Mouse (Mus musculus) embryonic facial prominence, embryonic 13.5 days (tissue): Measurements from ENCODE around the gene Heatr1. TPM values are rescaled to one million over a fixed set of nuclear protein-coding genes. Genes with fewer than 3 reads are reported as not detected.
"Not testable (repeated sequence)": the region's sequence is repeated elsewhere in the genome, so short reads cannot be mapped to it uniquely, and the experiment has no call there.

ENCODE experiments used
- ATAC-seq: fragments of 200-750 bp; cut with Nextera tagmentation; 2 replicates; pipeline ENCODE4 v1.8.0; 2017; ENCODE audit warnings: low read depth; ENCODE audit not compliant: insufficient number of reproducible peaks, insufficient read depth, low FRiP score, low TSS enrichment
- H3K27ac ChIP-seq: fragments of 300-500 bp; sonication (generic); 2 replicates; pipeline ENCODE4 v1.5.1; 2015; ENCODE audit warnings: moderate library complexity, mild to moderate bottlenecking, inconsistent platforms
- H3K27me3 ChIP-seq: fragments of 300-500 bp; sonication (generic); 2 replicates; pipeline ENCODE4 v1.6.1; 2015; ENCODE audit warnings: mild to moderate bottlenecking, inconsistent platforms
- H3K36me3 ChIP-seq: fragments of 300-500 bp; sonication (generic); 2 replicates; pipeline ENCODE4 v1.6.1; 2015; ENCODE audit warnings: mild to moderate bottlenecking, inconsistent platforms
- H3K4me1 ChIP-seq: fragments of 300-500 bp; sonication (generic); 2 replicates; pipeline ENCODE4 v1.6.1; 2015; ENCODE audit warnings: inconsistent platforms
- H3K4me2 ChIP-seq: fragments of 300-500 bp; sonication (generic); 2 replicates; pipeline ENCODE4 v1.6.1; 2015; ENCODE audit warnings: moderate library complexity, mild to moderate bottlenecking, inconsistent platforms
- H3K4me3 ChIP-seq: fragments of 300-500 bp; sonication (generic); 2 replicates; pipeline ENCODE4 v1.5.1; 2015; ENCODE audit warnings: mild to moderate bottlenecking, inconsistent platforms
- H3K9ac ChIP-seq: fragments of 300-500 bp; sonication (generic); 2 replicates; pipeline ENCODE4 v1.6.1; 2015; ENCODE audit warnings: mild to moderate bottlenecking, inconsistent platforms
- H3K9me3 ChIP-seq: fragments of 300-500 bp; sonication (generic); 2 replicates; pipeline ENCODE4 v1.6.1; 2016; ENCODE audit warnings: inconsistent platforms
- WGBS: fragments of 180-500 bp; shearing (Covaris S2); methylation state at CpG from one replicate; pipeline ENCODE4 v1.1.7; 2015; ENCODE audit warnings: mixed read lengths; 5-methylcytosine and 5-hydroxymethylcytosine counted together
- polyA plus RNA-seq: library from polyadenylated mRNA; unstranded; fragments of >200 nt; fragmentation: Nextera tagmentation; extraction: Ambion mirVana; gene quantifications from 2 replicates; pipeline ENCODE4 v1.2.1, GENCODE M21; 2015

Gene Heatr1
- polyA plus RNA-seq, 1 experiment from 2014 or later = 20.1 TPM

GRCm38 (mm10) chr13:12456711-12457110 is 61.9 kb downstream of the Heatr1 start:
- Histone ChIP-seq H3K27me3 (no peaks in the 10 kb centered on the region), H3K4me2 (no peak overlapping the region), H3K4me1 (peaks cover 4% of the 10 kb centered on the region; the same call in 1 of the 2 replicates), H3K4me3 (no peak overlapping the region), H3K27ac (no peak overlapping the region), H3K9me3 (no peaks in the 10 kb centered on the region), H3K9ac (no peak overlapping the region), H3K36me3 (peaks cover 7% of the 10 kb centered on the region)
- 74% methylated on average over 7 of the region's 7 CpGs for WGBS
- no peak for ATAC-seq

- Histone ChIP-seq H3K9ac (peak overlapping the region; percentile 84), H3K4me1 (peaks cover 7% of the 10 kb centered on the region; the same call in 1 of the 2 replicates), H3K36me3 (peaks cover 7% of the 10 kb centered on the region; the same call in 1 of the 2 replicates), H3K4me3 (peak overlapping the region; percentile 77), H3K4me2 (peak overlapping the region; percentile 82), H3K27ac (peak overlapping the region; percentile 72; the same call in 1 of the 2 replicates), H3K9me3 (no peaks in the 10 kb centered on the region), H3K27me3 (no peaks in the 10 kb centered on the region)
- 3% methylated on average over 8 of the region's 8 CpGs for WGBS
- no peak for ATAC-seq
Measured at GRCm38 (mm10) chr13:12460443-12460842, 65.6 kb downstream of the Heatr1 start.

DNA sequence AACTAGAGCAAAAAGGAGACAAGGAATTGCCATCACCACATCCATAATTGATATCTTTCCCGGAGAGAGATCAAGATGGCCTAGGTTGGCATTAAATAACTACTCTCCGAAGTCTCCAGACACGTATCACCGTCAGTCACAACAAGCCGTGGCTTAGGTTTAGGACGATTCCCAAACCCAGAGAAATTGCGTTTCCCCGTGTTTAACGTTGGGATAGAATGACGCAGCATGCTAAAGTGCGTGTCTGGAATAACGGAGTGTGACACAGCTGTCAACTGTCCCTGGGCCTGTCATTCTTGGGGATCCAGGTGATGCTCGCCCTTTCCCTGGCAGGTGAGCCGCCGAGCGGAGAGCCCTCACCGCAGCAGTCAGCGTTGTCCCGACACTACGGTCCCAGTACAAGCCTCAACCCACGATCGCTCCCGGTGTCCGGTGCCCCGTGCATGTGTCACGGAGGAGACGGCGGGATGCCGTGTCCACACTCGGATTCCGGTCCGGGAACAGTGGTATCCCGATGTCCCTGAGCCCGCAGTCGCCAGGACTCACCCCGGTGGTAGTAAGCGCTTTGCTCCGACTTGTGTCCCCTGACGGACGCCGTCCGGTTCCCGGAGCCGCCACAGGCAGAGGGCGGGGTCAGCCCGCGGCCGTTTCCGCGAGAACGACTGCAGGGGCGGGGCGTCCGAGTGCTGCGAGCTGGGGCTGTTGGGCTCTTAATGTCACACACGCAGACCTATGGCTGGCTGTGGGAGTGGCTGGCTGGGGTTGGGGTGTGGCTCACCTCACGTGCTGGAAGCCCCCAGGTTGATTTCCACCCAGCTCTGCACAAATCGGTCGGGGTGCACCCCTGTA is 66.3 kb downstream of the Heatr1 start:
- Histone ChIP-seq H3K4me3 (peak overlapping the region; percentile 77), H3K36me3 (peaks cover 7% of the 10 kb centered on the region; the same call in 1 of the 2 replicates), H3K27me3 (no peaks in the 10 kb centered on the region), H3K9me3 (no peaks in the 10 kb centered on the region), H3K27ac (peak overlapping the region; percentile 72), H3K4me1 (peaks cover 7% of the 10 kb centered on the region; the same call in 1 of the 2 replicates), H3K4me2 (peak overlapping the region; percentile 82), H3K9ac (peak overlapping the region; percentile 84)
- ATAC-seq = peak; percentile 93
- WGBS = under 1% methylated on average over 59 of the region's 59 CpGs

- ATAC-seq = peak; percentile 17; the same call in 1 of the 2 replicates
- peaks cover 4% of the 10 kb centered on the region; the same call in 1 of the 2 replicates for H3K36me3 ChIP-seq
- no peaks in the 10 kb centered on the region for H3K9me3 ChIP-seq
- peaks cover 7% of the 10 kb centered on the region; the same call in 1 of the 2 replicates for H3K4me1 ChIP-seq
- no peaks in the 10 kb centered on the region for H3K27me3 ChIP-seq
- 3% methylated on average over 7 of the region's 7 CpGs for WGBS
- peak overlapping the region; percentile 84 for H3K9ac ChIP-seq
- peak overlapping the region; percentile 77 for H3K4me3 ChIP-seq
- H3K27ac ChIP-seq = no peak overlapping the region
- H3K4me2 ChIP-seq = peak overlapping the region; percentile 82
Measured at GRCm38 (mm10) chr13:12461730-12462119, 66.9 kb downstream of the Heatr1 start.

GRCm38 (mm10) chr13:12462623-12463022 is 67.8 kb downstream of the Heatr1 start:
- peaks cover 7% of the 10 kb centered on the region; the same call in 1 of the 2 replicates for H3K4me1 ChIP-seq
- no peak overlapping the region for H3K4me3 ChIP-seq
- no peak for ATAC-seq
- H3K4me2 ChIP-seq = no peak overlapping the region
- H3K9ac ChIP-seq = no peak overlapping the region
- H3K27ac ChIP-seq = no peak overlapping the region
- H3K27me3 ChIP-seq = no peaks in the 10 kb centered on the region
- no peaks in the 10 kb centered on the region for H3K9me3 ChIP-seq
- no peaks in the 10 kb centered on the region for H3K36me3 ChIP-seq
- 78% methylated on average over 4 of the region's 4 CpGs for WGBS

DNA sequence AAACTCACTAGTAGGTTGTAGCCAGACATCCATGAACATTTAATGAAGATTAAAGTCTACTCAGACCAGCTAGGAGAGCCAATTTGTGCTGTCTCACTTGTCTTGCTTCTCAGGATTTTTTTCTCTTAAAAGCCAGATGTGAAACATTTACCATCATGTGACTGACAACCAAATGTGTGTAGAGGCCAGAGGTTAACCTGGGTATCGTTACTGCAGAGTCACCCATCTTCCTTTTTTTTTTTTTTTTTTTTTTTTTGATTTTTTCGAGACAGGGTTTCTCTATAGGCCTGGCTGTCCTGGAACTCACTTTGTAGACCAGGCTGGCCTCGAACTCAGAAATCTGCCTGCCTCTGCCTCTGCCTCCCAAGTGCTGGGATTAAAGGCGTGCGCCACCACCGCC is 69.3 kb downstream of the Heatr1 start:
- H3K27me3 ChIP-seq, H3K4me2 ChIP-seq, H3K27ac ChIP-seq, H3K9me3 ChIP-seq, H3K4me3 ChIP-seq, ATAC-seq, H3K9ac ChIP-seq, H3K4me1 ChIP-seq, H3K36me3 ChIP-seq: not testable (repeated sequence)
- 75% methylated on average over 6 of the region's 6 CpGs for WGBS

GRCm38 (mm10) chr13:12464844-12465243 is 70.0 kb downstream of the Heatr1 start, which contains the start of gene Lgals8:
Gene Lgals8 (minus strand): TSS chr13:12464944.
- Histone ChIP-seq H3K27ac (no peak within 1 kb of the TSS), H3K36me3 (no peaks in the 10 kb centered on the region), H3K27me3 (no peaks in the 10 kb centered on the region), H3K4me2 (no peak within 1 kb of the TSS), H3K9ac (no peak within 1 kb of the TSS), H3K4me1 (peaks cover 7% of the 10 kb centered on the region; the same call in 1 of the 2 replicates), H3K9me3 (no peaks in the 10 kb centered on the region), H3K4me3 (no peak within 1 kb of the TSS)
- WGBS = 84% methylated on average over 1 of the region's 1 CpGs
- no peak for ATAC-seq

GRCm38 (mm10) chr13:12468488-12468887 is 73.7 kb downstream of the Heatr1 start:
- Histone ChIP-seq H3K27me3 (no peaks in the 10 kb centered on the region), H3K4me2 (no peak overlapping the region), H3K9ac (no peak overlapping the region), H3K4me3 (no peak overlapping the region), H3K9me3 (no peaks in the 10 kb centered on the region), H3K36me3 (no peaks in the 10 kb centered on the region), H3K27ac (no peak overlapping the region), H3K4me1 (no peaks in the 10 kb centered on the region)
- no peak for ATAC-seq
- 81% methylated on average over 1 of the region's 1 CpGs for WGBS

DNA sequence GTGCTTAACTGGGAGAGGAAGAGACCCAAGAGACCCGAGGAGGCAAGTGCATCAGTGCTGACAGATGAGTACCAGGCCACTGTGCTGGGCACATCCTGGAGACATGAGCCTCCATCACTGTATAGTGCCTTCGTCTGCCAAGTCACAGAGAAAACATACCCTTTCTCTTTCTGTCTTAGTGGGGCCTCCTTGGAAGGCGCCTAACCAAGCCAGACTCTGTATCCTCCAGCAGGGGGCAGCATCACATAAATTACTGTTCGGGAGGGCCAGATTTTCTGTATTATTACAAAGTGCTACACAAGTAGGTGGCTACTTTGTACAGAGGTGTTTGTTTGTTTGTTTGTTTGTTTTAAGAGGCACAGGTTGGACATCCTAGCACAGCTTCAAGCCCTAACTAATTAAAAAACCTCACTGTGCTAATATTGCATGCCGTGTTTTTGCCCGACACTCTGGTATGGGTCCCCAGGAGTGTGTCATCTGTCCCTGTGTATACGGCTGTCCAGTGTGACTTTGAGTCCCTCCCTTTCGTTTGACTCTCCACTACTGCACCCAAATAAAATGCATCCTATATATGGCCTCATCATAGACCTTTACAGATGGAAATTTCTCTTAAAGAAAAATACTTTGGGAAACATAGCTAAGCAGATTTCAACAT is 79.0 kb downstream of the Heatr1 start:
- H3K27ac ChIP-seq = no peak overlapping the region
- H3K4me3 ChIP-seq = no peak overlapping the region
- H3K36me3 ChIP-seq = no peaks in the 10 kb centered on the region
- 35% methylated on average over 8 of the region's 8 CpGs for WGBS
- peak; percentile 30; the same call in 1 of the 2 replicates for ATAC-seq
- no peak overlapping the region for H3K4me2 ChIP-seq
- no peaks in the 10 kb centered on the region for H3K27me3 ChIP-seq
- H3K9me3 ChIP-seq = no peaks in the 10 kb centered on the region
- no peaks in the 10 kb centered on the region for H3K4me1 ChIP-seq
- H3K9ac ChIP-seq = no peak overlapping the region

DNA sequence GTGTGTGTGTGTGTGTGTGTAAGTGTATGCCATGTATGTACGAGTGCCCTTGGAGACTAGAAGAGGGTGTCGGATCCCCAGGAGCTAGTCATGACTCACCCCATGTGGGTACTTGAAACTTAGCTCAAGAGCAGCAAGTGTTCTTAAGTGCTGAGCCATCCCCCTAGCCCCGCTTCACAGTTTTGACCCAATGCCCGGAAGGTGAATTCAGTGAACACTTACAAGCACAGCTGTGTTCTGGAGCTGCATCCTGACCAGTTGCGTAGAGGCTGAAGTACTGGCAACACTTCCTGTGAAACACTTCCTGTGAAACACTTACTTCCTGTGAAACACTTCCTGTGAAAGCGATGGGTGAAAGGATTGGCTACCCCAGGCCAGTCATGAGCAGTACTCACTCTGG is 80.4 kb downstream of the Heatr1 start:
- H3K27ac ChIP-seq = no peak overlapping the region
- no peak overlapping the region for H3K4me3 ChIP-seq
- H3K4me2 ChIP-seq = no peak overlapping the region
- H3K4me1 ChIP-seq = no peaks in the 10 kb centered on the region
- 86% methylated on average over 6 of the region's 6 CpGs for WGBS
- H3K9me3 ChIP-seq = no peaks in the 10 kb centered on the region
- no peaks in the 10 kb centered on the region for H3K27me3 ChIP-seq
- no peaks in the 10 kb centered on the region for H3K36me3 ChIP-seq
- no peak overlapping the region for H3K9ac ChIP-seq
- ATAC-seq = no peak

DNA sequence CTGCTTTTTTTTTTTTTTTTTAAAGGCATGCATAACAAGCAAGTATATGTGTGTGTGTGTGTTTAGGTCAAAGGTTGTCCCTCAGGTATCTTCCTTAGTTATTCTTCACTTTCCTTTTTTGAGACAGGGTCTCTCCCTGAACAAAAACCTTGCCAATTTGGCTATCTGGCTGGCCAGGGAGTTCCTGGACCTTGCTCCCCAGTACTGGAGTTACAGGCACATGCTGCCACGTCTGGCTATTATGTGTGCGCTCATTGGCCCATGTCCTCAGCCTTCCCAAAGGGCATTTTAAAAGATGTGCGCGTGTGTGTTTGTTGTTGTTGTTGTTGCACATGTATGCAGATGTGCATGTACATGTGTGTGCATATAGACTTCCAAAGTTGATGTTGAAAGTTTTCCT is 82.1 kb downstream of the Heatr1 start:
- Histone ChIP-seq H3K27ac (no peak overlapping the region), H3K9ac (no peak overlapping the region), H3K9me3 (no peaks in the 10 kb centered on the region), H3K4me1 (no peaks in the 10 kb centered on the region), H3K36me3 (no peaks in the 10 kb centered on the region), H3K4me3 (no peak overlapping the region), H3K4me2 (no peak overlapping the region), H3K27me3 (no peaks in the 10 kb centered on the region)
- 88% methylated on average over 4 of the region's 4 CpGs for WGBS
- no peak for ATAC-seq
